Mouse (Mus musculus): ENCODE measurements at regions not wholly inside any gene's neighbourhood (a gene's known extent, or its start where the extent isn't known, plus 50 kb on each side); places are given as distances from the start of the nearest gene placed in this dataset.

DNA sequence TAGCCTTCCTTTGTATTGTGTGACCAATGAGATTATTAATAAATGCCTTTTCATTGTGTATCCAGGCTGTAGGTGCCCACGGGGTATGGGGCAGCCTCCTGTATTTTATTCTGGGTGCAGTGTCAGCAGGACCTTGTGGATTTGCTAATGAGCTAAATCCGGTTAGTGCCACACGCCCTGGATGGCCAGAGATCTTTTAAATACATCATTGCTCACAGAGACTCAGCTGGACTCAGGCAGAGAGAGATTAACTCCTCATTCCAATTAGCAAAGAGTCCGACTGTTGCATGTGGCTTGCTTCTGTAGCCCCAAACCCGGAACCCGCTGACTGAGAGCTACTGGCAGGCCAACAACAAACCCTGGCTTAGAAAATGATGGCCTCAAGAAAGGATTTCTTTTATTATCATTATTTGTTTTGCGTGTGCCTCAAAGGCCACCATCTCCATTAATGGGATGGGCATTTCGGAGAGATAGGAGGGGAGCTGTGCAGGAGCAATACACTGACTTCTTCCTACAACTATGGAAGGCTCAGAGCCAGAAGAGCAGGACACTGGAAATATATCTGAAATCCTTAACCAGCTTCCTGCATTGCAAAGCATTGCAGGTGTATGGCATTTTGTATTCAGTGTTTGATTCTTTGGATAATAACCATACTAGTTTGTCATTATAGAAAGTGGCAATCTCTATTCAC is 274.2 kb downstream of the Wdr72 start:
- no peak overlapping the region for H3K9ac ChIP-seq (ENCODE audit: low read depth, low read length)
- TF ChIP-seq CTCF (IDR thresholded peaks at IDR 0.05; ENCODE audit: low read depth, low read length), result no peak
- no peak for TF ChIP-seq POLR2A (IDR thresholded peaks at IDR 0.05; ENCODE audit: extremely low read depth, insufficient read depth, low read length)
- no peaks in the 10 kb centered on the region for H3K79me2 ChIP-seq (ENCODE audit: control insufficient read depth, insufficient read depth, low read length)
- no peaks in the 10 kb centered on the region for H3K36me3 ChIP-seq (ENCODE audit: control insufficient read depth, insufficient read depth, low read length)
- no peaks in the 10 kb centered on the region for H3K27me3 ChIP-seq (ENCODE audit: control insufficient read depth, insufficient read depth, low read length)
- no peak overlapping the region for H3K27ac ChIP-seq (replicated peaks; ENCODE audit: insufficient read depth, low read depth, low read length)
- DNase-seq (ENCODE audit: extremely low read depth, low read depth, low spot score), result no peak
- 93% methylated on average over 8 of the region's 8 CpGs for WGBS
- no peaks in the 10 kb centered on the region for H3K4me1 ChIP-seq (ENCODE audit: control insufficient read depth, insufficient read depth, low read length)
- no peak overlapping the region for H3K4me3 ChIP-seq (ENCODE audit: insufficient read depth, low read depth, low read length)

DNA sequence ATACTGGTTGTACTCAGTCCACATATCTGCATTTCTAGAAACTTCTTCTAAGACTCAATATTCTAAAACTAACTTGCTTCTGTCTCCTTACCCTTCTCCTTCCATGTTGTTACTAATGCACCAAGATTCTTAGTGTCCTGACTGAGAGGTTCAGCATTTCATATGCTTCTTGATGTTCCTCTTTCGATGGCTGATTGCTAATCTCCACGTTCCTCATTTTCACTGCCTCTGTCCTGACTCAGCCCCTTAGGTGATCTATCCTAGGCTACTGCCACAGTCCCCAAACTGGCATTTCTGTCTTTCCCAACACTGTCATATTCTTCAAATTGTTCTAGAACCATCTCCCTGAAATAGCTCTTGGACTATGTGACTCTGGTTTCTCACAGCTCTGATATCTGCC is 315.4 kb downstream of the Wdr72 start:
- WGBS, result 93% methylated on average over 2 of the region's 2 CpGs
- H3K27me3 ChIP-seq (ENCODE audit: control insufficient read depth, insufficient read depth, low read length), result no peaks in the 10 kb centered on the region
- no peak for DNase-seq (ENCODE audit: extremely low read depth, low read depth, low spot score)
- H3K27ac ChIP-seq (replicated peaks; ENCODE audit: insufficient read depth, low read depth, low read length), result no peak overlapping the region
- no peaks in the 10 kb centered on the region for H3K79me2 ChIP-seq (ENCODE audit: control insufficient read depth, insufficient read depth, low read length)
- H3K9ac ChIP-seq (ENCODE audit: low read depth, low read length), result no peak overlapping the region
- TF ChIP-seq POLR2A (IDR thresholded peaks at IDR 0.05; ENCODE audit: extremely low read depth, insufficient read depth, low read length) (no peak), CTCF (IDR thresholded peaks at IDR 0.05; ENCODE audit: low read depth, low read length) (no peak)
- H3K4me1 ChIP-seq (ENCODE audit: control insufficient read depth, insufficient read depth, low read length), result no peaks in the 10 kb centered on the region
- H3K4me3 ChIP-seq (ENCODE audit: insufficient read depth, low read depth, low read length), result no peak overlapping the region
- H3K36me3 ChIP-seq (ENCODE audit: control insufficient read depth, insufficient read depth, low read length), result no peaks in the 10 kb centered on the region

DNA sequence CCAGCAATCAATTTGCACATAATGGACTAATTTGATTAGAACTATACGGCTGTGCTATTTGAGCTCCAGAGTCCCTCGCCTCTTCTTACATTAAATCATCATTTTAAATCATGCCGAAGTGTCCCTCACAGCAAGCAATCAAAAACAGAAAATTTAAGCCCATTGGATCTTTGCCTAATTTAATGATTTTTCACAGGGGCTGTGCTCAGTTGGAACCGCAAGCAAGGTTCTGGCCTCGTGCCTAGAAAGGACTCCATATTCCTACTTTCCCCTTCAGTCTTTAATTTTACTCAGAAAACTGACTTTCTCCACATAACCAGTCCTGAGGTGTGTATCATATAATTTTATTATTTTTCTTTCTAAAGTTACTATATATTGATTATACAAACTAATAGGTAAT is 339.8 kb downstream of the Wdr72 start:
- no peaks in the 10 kb centered on the region for H3K79me2 ChIP-seq (ENCODE audit: control insufficient read depth, insufficient read depth, low read length)
- DNase-seq (ENCODE audit: extremely low read depth, low read depth, low spot score), result no peak
- H3K36me3 ChIP-seq (ENCODE audit: control insufficient read depth, insufficient read depth, low read length), result no peaks in the 10 kb centered on the region
- TF ChIP-seq POLR2A (IDR thresholded peaks at IDR 0.05; ENCODE audit: extremely low read depth, insufficient read depth, low read length) (no peak), CTCF (IDR thresholded peaks at IDR 0.05; ENCODE audit: low read depth, low read length) (no peak)
- H3K27me3 ChIP-seq (ENCODE audit: control insufficient read depth, insufficient read depth, low read length), result no peaks in the 10 kb centered on the region
- 77% methylated on average over 5 of the region's 5 CpGs for WGBS
- no peak overlapping the region for H3K9ac ChIP-seq (ENCODE audit: low read depth, low read length)
- H3K4me1 ChIP-seq (ENCODE audit: control insufficient read depth, insufficient read depth, low read length), result no peaks in the 10 kb centered on the region
- no peak overlapping the region for H3K27ac ChIP-seq (replicated peaks; ENCODE audit: insufficient read depth, low read depth, low read length)
- H3K4me3 ChIP-seq (ENCODE audit: insufficient read depth, low read depth, low read length), result no peak overlapping the region

DNA sequence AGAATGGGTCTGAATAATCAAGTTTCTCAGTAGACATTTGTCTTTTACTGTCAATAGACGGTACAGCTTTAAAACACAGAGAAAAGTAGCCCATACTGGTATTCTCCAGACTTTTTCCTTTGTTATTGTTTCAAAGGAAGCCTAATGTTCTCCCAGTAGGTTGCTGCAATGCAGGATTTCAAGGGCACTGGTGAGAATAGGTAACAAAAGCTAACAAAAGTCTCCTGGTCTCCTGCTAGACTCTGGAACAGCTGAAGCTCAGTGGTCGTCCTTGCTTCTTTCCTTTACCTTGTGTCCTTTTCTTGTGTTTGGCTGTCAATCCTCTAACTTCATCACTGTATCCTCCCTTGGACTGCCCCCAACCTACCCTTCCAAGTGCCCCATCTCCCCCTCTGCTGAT is 350.9 kb downstream of the Wdr72 start:
- DNase-seq (ENCODE audit: extremely low read depth, low read depth, low spot score), result no peak
- Histone ChIP-seq H3K9ac (ENCODE audit: low read depth, low read length) (no peak overlapping the region), H3K79me2 (ENCODE audit: control insufficient read depth, insufficient read depth, low read length) (no peaks in the 10 kb centered on the region), H3K4me1 (ENCODE audit: control insufficient read depth, insufficient read depth, low read length) (no peaks in the 10 kb centered on the region), H3K36me3 (ENCODE audit: control insufficient read depth, insufficient read depth, low read length) (no peaks in the 10 kb centered on the region), H3K27me3 (ENCODE audit: control insufficient read depth, insufficient read depth, low read length) (no peaks in the 10 kb centered on the region), H3K4me3 (ENCODE audit: insufficient read depth, low read depth, low read length) (no peak overlapping the region), H3K27ac (replicated peaks; ENCODE audit: insufficient read depth, low read depth, low read length) (no peak overlapping the region)
- TF ChIP-seq CTCF (IDR thresholded peaks at IDR 0.05; ENCODE audit: low read depth, low read length), result no peak
- no peak for TF ChIP-seq POLR2A (IDR thresholded peaks at IDR 0.05; ENCODE audit: extremely low read depth, insufficient read depth, low read length)
- 75% methylated on average over 2 of the region's 2 CpGs for WGBS

DNA sequence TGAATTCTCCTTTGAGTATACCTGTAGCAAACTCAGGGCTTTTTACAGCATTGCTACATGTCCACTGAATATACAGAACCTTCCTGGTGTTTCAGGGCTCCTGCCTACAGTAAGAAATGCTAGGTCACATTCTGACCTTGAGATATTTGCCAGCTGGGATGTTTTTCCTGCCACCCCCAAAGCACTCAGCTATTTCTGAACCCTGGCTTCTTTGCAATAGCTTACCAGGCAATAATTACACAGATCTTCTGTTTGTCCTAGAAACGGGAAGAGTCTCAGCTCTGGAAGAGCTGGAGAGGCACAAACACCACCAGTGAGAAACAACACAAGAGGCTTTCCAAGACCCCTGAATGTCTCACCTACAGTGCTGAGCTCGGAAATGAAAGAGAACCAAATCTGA is 366.7 kb downstream of the Wdr72 start:
- Histone ChIP-seq H3K79me2 (ENCODE audit: control insufficient read depth, insufficient read depth, low read length) (no peaks in the 10 kb centered on the region), H3K27ac (replicated peaks; ENCODE audit: insufficient read depth, low read depth, low read length) (no peak overlapping the region), H3K4me1 (ENCODE audit: control insufficient read depth, insufficient read depth, low read length) (no peaks in the 10 kb centered on the region), H3K36me3 (ENCODE audit: control insufficient read depth, insufficient read depth, low read length) (no peaks in the 10 kb centered on the region), H3K9ac (ENCODE audit: low read depth, low read length) (no peak overlapping the region), H3K4me3 (ENCODE audit: insufficient read depth, low read depth, low read length) (no peak overlapping the region), H3K27me3 (ENCODE audit: control insufficient read depth, insufficient read depth, low read length) (no peaks in the 10 kb centered on the region)
- 33% methylated on average over 2 of the region's 2 CpGs for WGBS
- no peak for TF ChIP-seq CTCF (IDR thresholded peaks at IDR 0.05; ENCODE audit: low read depth, low read length)
- no peak for TF ChIP-seq POLR2A (IDR thresholded peaks at IDR 0.05; ENCODE audit: extremely low read depth, insufficient read depth, low read length)
- no peak for DNase-seq (ENCODE audit: extremely low read depth, low read depth, low spot score)

DNA sequence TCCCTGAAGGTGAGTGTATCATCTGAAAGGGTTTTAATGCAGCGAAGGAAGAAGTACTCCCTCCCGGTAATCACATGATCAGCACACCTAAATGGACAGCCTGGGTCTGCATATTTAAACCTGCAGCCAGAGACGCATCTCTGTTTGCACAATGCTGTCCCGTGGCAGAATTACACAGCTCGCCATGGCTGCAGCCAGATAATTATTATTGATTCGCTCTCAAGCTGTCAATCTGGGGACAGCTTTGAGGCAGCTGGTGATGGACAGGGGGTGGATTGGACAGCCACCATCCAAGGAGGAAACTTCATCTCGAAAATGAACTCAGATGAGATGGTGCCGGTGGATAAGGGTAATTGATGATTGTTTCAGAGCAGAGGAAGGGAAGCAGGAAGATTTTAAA is 369.1 kb downstream of the Wdr72 start:
- Histone ChIP-seq H3K4me1 (ENCODE audit: control insufficient read depth, insufficient read depth, low read length) (no peaks in the 10 kb centered on the region), H3K27me3 (ENCODE audit: control insufficient read depth, insufficient read depth, low read length) (no peaks in the 10 kb centered on the region), H3K9ac (ENCODE audit: low read depth, low read length) (no peak overlapping the region), H3K27ac (replicated peaks; ENCODE audit: insufficient read depth, low read depth, low read length) (no peak overlapping the region), H3K4me3 (ENCODE audit: insufficient read depth, low read depth, low read length) (no peak overlapping the region), H3K79me2 (ENCODE audit: control insufficient read depth, insufficient read depth, low read length) (no peaks in the 10 kb centered on the region), H3K36me3 (ENCODE audit: control insufficient read depth, insufficient read depth, low read length) (no peaks in the 10 kb centered on the region)
- 29% methylated on average over 8 of the region's 8 CpGs for WGBS
- TF ChIP-seq CTCF (IDR thresholded peaks at IDR 0.05; ENCODE audit: low read depth, low read length), result no peak
- TF ChIP-seq POLR2A (IDR thresholded peaks at IDR 0.05; ENCODE audit: extremely low read depth, insufficient read depth, low read length), result no peak
- no peak for DNase-seq (ENCODE audit: extremely low read depth, low read depth, low spot score)
